Mouse (Mus musculus) forebrain, embryonic 10.5 days (tissue): Measurements from ENCODE around the gene Prdm1. TPM values are rescaled to one million over a fixed set of nuclear protein-coding genes. Genes with fewer than 3 reads are reported as not detected.
A peak's percentile ranks its signal among the peaks of the same experiment; 100 is the strongest.

Source experiments
- DNase-seq: peaks from one replicate; pipeline ENCODE4 v3.0.0-alpha.2; 2017; ENCODE audit warnings: low spot score; ENCODE audit errors: extremely low spot score
- H3K27ac ChIP-seq: fragments of 300-500 bp; sonication (generic); 2 replicates; pipeline ENCODE4 v1.5.1; 2016; ENCODE audit warnings: mild to moderate bottlenecking
- H3K27me3 ChIP-seq: fragments of 300-500 bp; sonication (generic); 2 replicates; pipeline ENCODE4 v1.6.1; 2016; ENCODE audit warnings: mild to moderate bottlenecking; ENCODE audit not compliant: poor library complexity, severe bottlenecking
- H3K36me3 ChIP-seq: fragments of 300-500 bp; sonication (generic); replicated peaks from 2 replicates; pipeline ENCODE4 v1.6.1; 2016; ENCODE audit warnings: mild to moderate bottlenecking, moderate library complexity
- H3K4me1 ChIP-seq: fragments of 300-500 bp; sonication (generic); 2 replicates; pipeline ENCODE4 v1.6.1; 2016
- H3K4me3 ChIP-seq: fragments of 300-500 bp; sonication (generic); 2 replicates; pipeline ENCODE4 v1.5.1; 2016; ENCODE audit warnings: mild to moderate bottlenecking, moderate library complexity
- H3K9me3 ChIP-seq: fragments of 300-500 bp; sonication (generic); 2 replicates; pipeline ENCODE4 v1.6.1; 2016; ENCODE audit warnings: mild to moderate bottlenecking, moderate library complexity
- WGBS: fragments of 180-500 bp; shearing (Covaris S2); methylation state at CpG from one replicate; pipeline ENCODE4 v1.1.7; 2016; 5-methylcytosine and 5-hydroxymethylcytosine counted together
- polyA plus RNA-seq: library from polyadenylated mRNA; unstranded; fragments of >200 nt; fragmentation: Nextera tagmentation; extraction: Ambion mirVana; gene quantifications from 2 replicates; pipeline ENCODE4 v1.2.1, GENCODE M21; 2016

The Prdm1 gene
- polyA plus RNA-seq, 1 experiment from 2014 or later = 0.73 TPM

GRCm38 (mm10) chr10:44483116-44483515 lies 45.2 kb downstream of the Prdm1 start:
- H3K9me3 ChIP-seq = no peaks in the 10 kb centered on the region
- 0 out of 2 replicates have a peak overlapping the region, but pooled peaks have one; percentile 20 for H3K27ac ChIP-seq
- peaks cover 23% of the 10 kb centered on the region for H3K4me1 ChIP-seq
- no peak overlapping the region for H3K4me3 ChIP-seq
- peaks cover 22% of the 10 kb centered on the region for H3K27me3 ChIP-seq
- 64% methylated on average over 6 of the region's 6 CpGs for WGBS
- no peak for DNase-seq
- H3K36me3 ChIP-seq = no peaks in the 10 kb centered on the region

DNA sequence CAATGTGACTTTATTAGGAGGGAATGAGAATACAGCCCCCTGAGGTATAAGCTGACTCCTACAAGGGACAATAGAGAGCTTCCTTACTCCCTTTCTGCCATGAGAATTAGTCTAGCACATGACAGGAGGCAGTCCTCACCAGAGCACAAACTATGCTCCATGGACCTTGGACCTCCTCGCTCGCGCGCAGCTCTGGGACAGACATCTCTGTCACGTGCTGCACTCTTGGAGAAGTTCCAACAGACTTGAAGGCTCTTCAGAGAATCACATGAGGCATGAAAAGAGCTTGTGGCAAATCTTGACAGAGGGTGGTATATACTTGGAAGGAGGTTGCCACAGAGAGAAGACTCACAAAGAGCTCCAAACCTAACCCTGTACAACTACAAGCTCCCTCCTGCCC lies 46.9 kb downstream of the Prdm1 start:
- WGBS = 94% methylated on average over 5 of the region's 5 CpGs

DNA sequence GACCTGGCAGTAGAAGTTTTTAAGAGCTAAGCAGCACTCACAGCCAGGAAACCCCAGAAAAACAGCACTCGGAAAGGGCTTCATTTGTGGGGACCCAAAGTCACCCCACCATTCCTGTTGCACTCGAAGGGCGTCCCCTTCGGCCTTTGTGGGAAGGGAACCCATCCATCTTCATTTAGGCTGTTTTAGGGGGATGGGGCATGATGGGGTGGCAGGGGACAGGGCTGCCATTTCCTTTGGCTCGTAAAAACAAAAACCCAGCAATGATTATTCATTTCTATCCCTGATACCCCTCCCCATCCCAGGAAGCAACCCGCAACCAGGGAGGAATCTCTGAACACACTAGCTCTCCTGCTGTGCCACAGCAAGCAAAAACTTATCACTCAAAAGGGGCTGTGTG lies 49.0 kb downstream of the Prdm1 start:
- Histone ChIP-seq H3K27me3 (peaks cover 31% of the 10 kb centered on the region), H3K36me3 (no peaks in the 10 kb centered on the region), H3K4me1 (peaks cover 37% of the 10 kb centered on the region), H3K4me3 (no peak overlapping the region), H3K27ac (no peak overlapping the region), H3K9me3 (no peaks in the 10 kb centered on the region)
- no peak for DNase-seq
- 67% methylated on average over 6 of the region's 6 CpGs for WGBS

More for the DNA sequence above, 46.9 kb downstream of the Prdm1 start:
- Histone ChIP-seq H3K36me3 (no peaks in the 10 kb centered on the region), H3K27ac (no peak overlapping the region), H3K4me3 (no peak overlapping the region), H3K4me1 (peaks cover 36% of the 10 kb centered on the region), H3K9me3 (no peaks in the 10 kb centered on the region), H3K27me3 (peaks cover 30% of the 10 kb centered on the region)
- DNase-seq = no peak

DNA sequence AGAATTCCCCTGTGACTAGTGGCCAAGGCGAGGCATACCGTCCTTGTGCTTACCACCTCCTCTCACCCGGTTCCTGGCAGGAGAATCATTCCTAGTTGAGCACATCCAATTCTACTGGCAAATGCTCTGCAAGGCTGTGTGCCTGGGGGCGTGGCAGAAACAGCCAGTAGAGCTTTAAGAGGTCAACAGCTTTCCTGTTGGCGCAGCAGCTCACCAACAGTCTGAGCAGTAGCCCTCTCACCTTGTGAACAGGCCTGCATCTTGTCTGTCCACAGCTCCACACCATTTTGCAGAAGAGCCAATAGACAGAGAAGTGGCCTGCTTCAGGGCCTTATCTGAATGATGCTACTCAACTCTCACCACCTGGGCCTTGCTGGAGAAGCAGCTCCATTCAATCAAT lies 50.2 kb downstream of the Prdm1 start:
- WGBS = 70% methylated on average over 5 of the region's 5 CpGs
- Histone ChIP-seq H3K36me3 (no peaks in the 10 kb centered on the region), H3K4me3 (no peak overlapping the region), H3K27me3 (peaks cover 31% of the 10 kb centered on the region), H3K9me3 (no peaks in the 10 kb centered on the region), H3K4me1 (peaks cover 32% of the 10 kb centered on the region), H3K27ac (no peak overlapping the region)
- no peak for DNase-seq

DNA sequence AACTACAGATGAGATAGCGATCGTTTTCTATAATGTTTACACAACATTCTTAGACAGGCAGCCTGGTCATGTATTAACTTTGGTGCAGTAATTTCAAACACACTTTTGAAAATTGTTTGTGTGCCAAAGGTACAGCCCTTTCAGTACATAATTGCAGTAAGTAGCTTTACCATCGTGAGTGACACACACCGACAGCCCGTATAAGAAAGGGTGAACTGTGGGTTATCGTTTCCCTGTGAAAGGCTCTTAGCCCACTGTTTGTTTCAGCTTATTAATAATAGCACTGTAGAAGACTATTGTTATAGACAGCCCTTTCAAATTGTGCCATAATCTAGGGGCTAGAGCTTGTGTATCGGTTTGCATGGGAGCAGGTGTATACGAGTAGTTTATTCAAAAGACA lies 51.1 kb downstream of the Prdm1 start:
- 84% methylated on average over 8 of the region's 8 CpGs for WGBS
- peaks cover 26% of the 10 kb centered on the region for H3K4me1 ChIP-seq

DNA sequence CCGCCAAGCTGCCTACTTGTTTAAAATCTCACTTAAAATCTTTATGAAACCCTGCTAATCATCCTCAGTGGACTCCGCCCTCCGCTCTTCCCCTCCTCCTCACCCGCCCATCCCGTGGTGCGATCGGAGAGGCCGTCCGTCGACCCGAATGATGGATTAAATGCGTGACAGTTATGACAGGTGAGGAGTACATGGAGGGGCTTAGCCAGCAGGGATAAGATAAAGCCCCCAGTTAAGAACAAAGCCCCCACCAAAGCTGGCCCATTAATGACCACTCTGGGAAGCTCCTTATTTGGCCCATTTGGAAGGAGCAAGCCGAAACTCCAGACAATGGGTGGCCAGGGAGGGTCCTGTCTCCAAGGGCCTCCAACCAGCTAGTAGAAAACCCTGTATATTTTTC lies 51.8 kb downstream of the Prdm1 start:
- DNase-seq = no peak
- WGBS = 78% methylated on average over 13 of the region's 13 CpGs
- Histone ChIP-seq H3K4me3 (no peak overlapping the region), H3K9me3 (no peaks in the 10 kb centered on the region), H3K27ac (no peak overlapping the region), H3K27me3 (peaks cover 30% of the 10 kb centered on the region), H3K4me1 (peaks cover 26% of the 10 kb centered on the region), H3K36me3 (no peaks in the 10 kb centered on the region)

More for the DNA sequence above, 51.1 kb downstream of the Prdm1 start:
- H3K4me3 ChIP-seq = no peak overlapping the region
- no peaks in the 10 kb centered on the region for H3K36me3 ChIP-seq
- no peak for DNase-seq
- H3K27me3 ChIP-seq = peaks cover 31% of the 10 kb centered on the region
- no peak overlapping the region for H3K27ac ChIP-seq
- no peaks in the 10 kb centered on the region for H3K9me3 ChIP-seq

GRCm38 (mm10) chr10:44475376-44475775 lies 52.9 kb downstream of the Prdm1 start:
- Histone ChIP-seq H3K36me3 (no peaks in the 10 kb centered on the region), H3K4me1 (peaks cover 26% of the 10 kb centered on the region), H3K27ac (no peak overlapping the region), H3K27me3 (peaks cover 19% of the 10 kb centered on the region), H3K9me3 (no peaks in the 10 kb centered on the region), H3K4me3 (no peak overlapping the region)
- 94% methylated on average over 3 of the region's 3 CpGs for WGBS
- DNase-seq = no peak

DNA sequence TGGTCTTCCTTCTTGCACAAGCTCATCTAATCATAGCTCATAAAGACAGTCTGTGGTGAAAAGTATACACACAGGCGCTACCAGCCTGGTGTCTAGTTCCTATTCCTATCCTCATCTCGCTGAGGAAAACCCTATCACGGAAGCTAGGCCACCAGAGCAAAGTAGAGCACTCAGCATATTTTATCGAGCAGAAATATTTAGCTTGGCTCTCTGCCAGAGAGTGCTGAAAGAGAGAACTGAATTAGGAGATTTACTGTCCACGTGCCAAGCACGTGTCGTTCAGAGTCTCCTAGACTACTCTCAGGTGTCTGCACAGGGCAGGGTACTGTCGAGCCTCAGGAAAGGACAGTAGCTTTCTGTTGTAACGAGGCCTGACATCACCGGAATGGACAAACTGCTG lies 54.0 kb downstream of the Prdm1 start:
- Histone ChIP-seq H3K4me3 (no peak overlapping the region), H3K36me3 (no peaks in the 10 kb centered on the region), H3K27ac (no peak overlapping the region), H3K27me3 (peaks cover 16% of the 10 kb centered on the region), H3K4me1 (peaks cover 21% of the 10 kb centered on the region), H3K9me3 (no peaks in the 10 kb centered on the region)
- 85% methylated on average over 10 of the region's 10 CpGs for WGBS
- DNase-seq = no peak

GRCm38 (mm10) chr10:44465618-44466017 lies 62.7 kb downstream of the Prdm1 start:
- Histone ChIP-seq H3K4me1 (peaks cover 18% of the 10 kb centered on the region), H3K9me3 (no peaks in the 10 kb centered on the region), H3K36me3 (no peaks in the 10 kb centered on the region), H3K4me3 (no peak overlapping the region; the same call in 1 of the 2 replicates), H3K27me3 (peaks cover 68% of the 10 kb centered on the region), H3K27ac (no peak overlapping the region)
- WGBS = 22% methylated on average over 8 of the region's 8 CpGs
- no peak for DNase-seq

DNA sequence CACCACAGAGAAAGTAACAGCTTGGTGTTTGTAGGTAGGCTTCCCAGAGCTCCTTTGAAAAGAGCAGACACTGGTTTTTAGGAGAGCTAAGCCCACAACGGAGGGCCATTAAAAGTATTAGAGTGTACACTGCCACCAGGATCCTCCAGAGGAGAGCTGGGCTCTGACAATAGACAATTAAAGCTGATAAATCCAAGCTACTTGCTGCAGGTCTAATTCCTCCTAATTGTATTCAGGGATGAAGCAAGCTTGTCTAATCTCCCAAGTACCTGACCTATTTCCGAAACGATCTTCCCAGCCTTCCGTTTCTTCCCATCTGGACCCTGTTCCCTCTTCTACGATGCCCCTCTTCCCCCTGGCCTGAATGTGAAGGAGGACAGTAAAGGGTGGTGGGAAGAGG lies 63.7 kb downstream of the Prdm1 start:
- Histone ChIP-seq H3K36me3 (no peaks in the 10 kb centered on the region), H3K27ac (no peak overlapping the region), H3K9me3 (no peaks in the 10 kb centered on the region), H3K4me3 (no peak overlapping the region), H3K4me1 (peaks cover 23% of the 10 kb centered on the region), H3K27me3 (peaks cover 71% of the 10 kb centered on the region)
- DNase-seq = no peak
- WGBS = 31% methylated on average over 5 of the region's 5 CpGs

GRCm38 (mm10) chr10:44463856-44464255 lies 64.4 kb downstream of the Prdm1 start:
- no peaks in the 10 kb centered on the region for H3K9me3 ChIP-seq
- H3K27ac ChIP-seq = no peak overlapping the region
- no peak for DNase-seq
- no peak overlapping the region for H3K4me3 ChIP-seq
- 85% methylated on average over 4 of the region's 4 CpGs for WGBS
- peaks cover 30% of the 10 kb centered on the region for H3K4me1 ChIP-seq
- no peaks in the 10 kb centered on the region for H3K36me3 ChIP-seq
- peaks cover 78% of the 10 kb centered on the region for H3K27me3 ChIP-seq

GRCm38 (mm10) chr10:44462351-44462750 lies 66.0 kb downstream of the Prdm1 start:
- peaks cover 79% of the 10 kb centered on the region for H3K27me3 ChIP-seq
- H3K9me3 ChIP-seq = no peaks in the 10 kb centered on the region
- H3K4me3 ChIP-seq = no peak overlapping the region
- peaks cover 45% of the 10 kb centered on the region for H3K4me1 ChIP-seq
- H3K27ac ChIP-seq = no peak overlapping the region
- H3K36me3 ChIP-seq = no peaks in the 10 kb centered on the region
- DNase-seq = no peak
- 91% methylated on average over 8 of the region's 8 CpGs for WGBS

GRCm38 (mm10) chr10:44461063-44461462 lies 67.2 kb downstream of the Prdm1 start:
- H3K9me3 ChIP-seq = no peaks in the 10 kb centered on the region
- no peaks in the 10 kb centered on the region for H3K36me3 ChIP-seq
- no peak for DNase-seq
- H3K27me3 ChIP-seq = peaks cover 79% of the 10 kb centered on the region
- H3K4me1 ChIP-seq = peaks cover 55% of the 10 kb centered on the region
- 87% methylated on average over 6 of the region's 6 CpGs for WGBS
- no peak overlapping the region for H3K4me3 ChIP-seq
- no peak overlapping the region for H3K27ac ChIP-seq
